Mouse (Mus musculus): ENCODE results near the gene Tsen34. TPM values are rescaled to one million over a fixed set of nuclear protein-coding genes. Genes with fewer than 3 reads are reported as not detected.
A peak's percentile ranks its signal among the peaks of the same experiment; 100 is the strongest.

Gene Tsen34
- polyA plus RNA-seq, 1 experiment from 2014 or later = 244 TPM

GRCm38 (mm10) chr7:3677342-3677741 is 15.3 kb upstream of the Tsen34 start, which contains the start of gene Tmc4:
Gene Tmc4 (minus strand): TSS chr7:3677553.
- Histone ChIP-seq H3K4me1 (ENCODE audit: control insufficient read depth, insufficient read depth, low read length) (no peaks in the 10 kb centered on the region), H3K4me3 (ENCODE audit: low read depth, low read length) (no peak within 1 kb of the TSS), H3K4me2 (ENCODE audit: low read depth, low read length) (no peak within 1 kb of the TSS), H3K9me3 (ENCODE audit: control insufficient read depth, low read length) (no peaks in the 10 kb centered on the region), H3K9ac (ENCODE audit: low read depth, low read length) (peak within 1 kb of the TSS; percentile 34; the same call in 1 of the 2 replicates), H3K27me3 (replicated peaks; ENCODE audit: control insufficient read depth, insufficient read depth, low read length) (no peaks in the 10 kb centered on the region), H3K27ac (replicated peaks; ENCODE audit: low read depth, low read length) (no peak within 1 kb of the TSS), H3K36me3 (ENCODE audit: control insufficient read depth, insufficient read depth, low read length) (peaks cover 19% of the 10 kb centered on the region; the same call in 1 of the 2 replicates)
- DNase-seq (ENCODE audit: low spot score) = peak; percentile 13
- ATAC-seq (ENCODE audit: low read depth) = no peak
- WGBS = 59% methylated on average over 9 of the region's 9 CpGs

- Histone ChIP-seq H3K4me3 (ENCODE audit: low read depth, low read length) (no peak overlapping the region), H3K9ac (ENCODE audit: low read depth, low read length) (no peak overlapping the region), H3K27me3 (replicated peaks; ENCODE audit: control insufficient read depth, insufficient read depth, low read length) (no peaks in the 10 kb centered on the region), H3K27ac (replicated peaks; ENCODE audit: low read depth, low read length) (no peak overlapping the region), H3K36me3 (ENCODE audit: control insufficient read depth, insufficient read depth, low read length) (peaks cover 60% of the 10 kb centered on the region), H3K4me2 (ENCODE audit: low read depth, low read length) (no peak overlapping the region), H3K4me1 (ENCODE audit: control insufficient read depth, insufficient read depth, low read length) (no peaks in the 10 kb centered on the region), H3K9me3 (ENCODE audit: control insufficient read depth, low read length) (no peaks in the 10 kb centered on the region)
- WGBS = 87% methylated on average over 10 of the region's 10 CpGs
- DNase-seq (ENCODE audit: low spot score) = no peak
- no peak for ATAC-seq (ENCODE audit: low read depth)
Measured at GRCm38 (mm10) chr7:3683908-3684550, 8.6 kb upstream of the Tsen34 start.

GRCm38 (mm10) chr7:3684698-3685097 is 8.0 kb upstream of the Tsen34 start:
- no peak for DNase-seq (ENCODE audit: low spot score)

GRCm38 (mm10) chr7:3685400-3686187 is 7.1 kb upstream of the Tsen34 start:
- Histone ChIP-seq H3K27ac (replicated peaks; ENCODE audit: low read depth, low read length) (no peak overlapping the region), H3K9me3 (ENCODE audit: control insufficient read depth, low read length) (no peaks in the 10 kb centered on the region), H3K4me1 (ENCODE audit: control insufficient read depth, insufficient read depth, low read length) (no peaks in the 10 kb centered on the region), H3K4me2 (ENCODE audit: low read depth, low read length) (no peak overlapping the region), H3K9ac (ENCODE audit: low read depth, low read length) (no peak overlapping the region), H3K36me3 (ENCODE audit: control insufficient read depth, insufficient read depth, low read length) (peaks cover 49% of the 10 kb centered on the region), H3K4me3 (ENCODE audit: low read depth, low read length) (no peak overlapping the region), H3K27me3 (replicated peaks; ENCODE audit: control insufficient read depth, insufficient read depth, low read length) (no peaks in the 10 kb centered on the region)
- ATAC-seq (ENCODE audit: low read depth) (no peak), DNase-seq (ENCODE audit: low spot score) (no peak)
- WGBS = 85% methylated on average over 30 of the region's 31 CpGs

More at GRCm38 (mm10) chr7:3684698-3685097, 8.0 kb upstream of the Tsen34 start:
- no peaks in the 10 kb centered on the region for H3K4me1 ChIP-seq (ENCODE audit: control insufficient read depth, insufficient read depth, low read length)
- H3K9me3 ChIP-seq (ENCODE audit: control insufficient read depth, low read length) = no peaks in the 10 kb centered on the region
- no peak overlapping the region for H3K4me2 ChIP-seq (ENCODE audit: low read depth, low read length)
- H3K36me3 ChIP-seq (ENCODE audit: control insufficient read depth, insufficient read depth, low read length) = peaks cover 54% of the 10 kb centered on the region
- ATAC-seq (ENCODE audit: low read depth) = no peak
- H3K27ac ChIP-seq (replicated peaks; ENCODE audit: low read depth, low read length) = no peak overlapping the region
- WGBS = 87% methylated on average over 8 of the region's 8 CpGs
- H3K27me3 ChIP-seq (replicated peaks; ENCODE audit: control insufficient read depth, insufficient read depth, low read length) = no peaks in the 10 kb centered on the region
- H3K4me3 ChIP-seq (ENCODE audit: low read depth, low read length) = no peak overlapping the region
- H3K9ac ChIP-seq (ENCODE audit: low read depth, low read length) = no peak overlapping the region

- Histone ChIP-seq H3K27me3 (replicated peaks; ENCODE audit: control insufficient read depth, insufficient read depth, low read length) (no peaks in the 10 kb centered on the region), H3K4me3 (ENCODE audit: low read depth, low read length) (peak overlapping the region; percentile 74), H3K4me2 (ENCODE audit: low read depth, low read length) (peak overlapping the region; percentile 88), H3K4me1 (ENCODE audit: control insufficient read depth, insufficient read depth, low read length) (peaks cover 8% of the 10 kb centered on the region), H3K9me3 (ENCODE audit: control insufficient read depth, low read length) (no peaks in the 10 kb centered on the region), H3K27ac (replicated peaks; ENCODE audit: low read depth, low read length) (no peak overlapping the region), H3K36me3 (ENCODE audit: control insufficient read depth, insufficient read depth, low read length) (peaks cover 30% of the 10 kb centered on the region), H3K9ac (ENCODE audit: low read depth, low read length) (peak overlapping the region; percentile 87)
- ATAC-seq (ENCODE audit: low read depth) = no peak
- DNase-seq (ENCODE audit: low spot score) = no peak
- WGBS = 30% methylated on average over 3 of the region's 3 CpGs
Measured at GRCm38 (mm10) chr7:3691919-3692318, 744 bp upstream of the Tsen34 start.

- under 1% methylated on average over 54 of the region's 55 CpGs for WGBS
- Histone ChIP-seq H3K27ac (replicated peaks; ENCODE audit: low read depth, low read length) (peak within 1 kb of the TSS; percentile 97), H3K4me1 (ENCODE audit: control insufficient read depth, insufficient read depth, low read length) (peaks cover 8% of the 10 kb centered on the region), H3K9me3 (ENCODE audit: control insufficient read depth, low read length) (no peaks in the 10 kb centered on the region), H3K4me3 (ENCODE audit: low read depth, low read length) (peak within 1 kb of the TSS; percentile 74), H3K27me3 (replicated peaks; ENCODE audit: control insufficient read depth, insufficient read depth, low read length) (no peaks in the 10 kb centered on the region), H3K36me3 (ENCODE audit: control insufficient read depth, insufficient read depth, low read length) (peaks cover 30% of the 10 kb centered on the region), H3K9ac (ENCODE audit: low read depth, low read length) (peak within 1 kb of the TSS; percentile 87), H3K4me2 (ENCODE audit: low read depth, low read length) (peak within 1 kb of the TSS; percentile 88)
- ATAC-seq (ENCODE audit: low read depth) (peak; percentile 93), DNase-seq (ENCODE audit: low spot score) (peak; percentile 99)
Measured at GRCm38 (mm10) chr7:3692987-3693808, 535 bp downstream of the Tsen34 start, which contains the start of gene Mboat7. Gene Mboat7 (minus strand): TSS chr7:3693523.

- H3K9me3 ChIP-seq (ENCODE audit: control insufficient read depth, low read length) = no peaks in the 10 kb centered on the region
- DNase-seq (ENCODE audit: low spot score) (no peak), ATAC-seq (ENCODE audit: low read depth) (no peak)
- peak overlapping the region; percentile 97 for H3K27ac ChIP-seq (replicated peaks; ENCODE audit: low read depth, low read length)
- H3K4me1 ChIP-seq (ENCODE audit: control insufficient read depth, insufficient read depth, low read length) = peaks cover 8% of the 10 kb centered on the region
- H3K4me3 ChIP-seq (ENCODE audit: low read depth, low read length) = peak overlapping the region; percentile 74
- WGBS = 0% methylated on average over 18 of the region's 18 CpGs
- H3K9ac ChIP-seq (ENCODE audit: low read depth, low read length) = peak overlapping the region; percentile 87
- no peaks in the 10 kb centered on the region for H3K27me3 ChIP-seq (replicated peaks; ENCODE audit: control insufficient read depth, insufficient read depth, low read length)
- H3K36me3 ChIP-seq (ENCODE audit: control insufficient read depth, insufficient read depth, low read length) = peaks cover 32% of the 10 kb centered on the region
- peak overlapping the region; percentile 88 for H3K4me2 ChIP-seq (ENCODE audit: low read depth, low read length)
Measured at GRCm38 (mm10) chr7:3693809-3694075, 1.1 kb downstream of the Tsen34 start.

- Histone ChIP-seq H3K4me1 (ENCODE audit: control insufficient read depth, insufficient read depth, low read length) (peaks cover 8% of the 10 kb centered on the region), H3K4me3 (ENCODE audit: low read depth, low read length) (peak overlapping the region; percentile 74), H3K27me3 (replicated peaks; ENCODE audit: control insufficient read depth, insufficient read depth, low read length) (no peaks in the 10 kb centered on the region), H3K36me3 (ENCODE audit: control insufficient read depth, insufficient read depth, low read length) (peaks cover 37% of the 10 kb centered on the region), H3K4me2 (ENCODE audit: low read depth, low read length) (peak overlapping the region; percentile 88), H3K9ac (ENCODE audit: low read depth, low read length) (peak overlapping the region; percentile 87), H3K9me3 (ENCODE audit: control insufficient read depth, low read length) (no peaks in the 10 kb centered on the region), H3K27ac (replicated peaks; ENCODE audit: low read depth, low read length) (peak overlapping the region; percentile 97)
- WGBS = under 1% methylated on average over 20 of the region's 55 CpGs
- peak; percentile 58 for ATAC-seq (ENCODE audit: low read depth)
- peak; percentile 97 for DNase-seq (ENCODE audit: low spot score)
Measured at GRCm38 (mm10) chr7:3694076-3694948, 1.6 kb downstream of the Tsen34 start.

Measured in embryonic facial prominence, embryonic 14.5 days (tissue).